Mouse (Mus musculus): ENCODE data around the gene Nit2. TPM values are rescaled to one million over a fixed set of nuclear protein-coding genes. Genes with fewer than 3 reads are reported as not detected.

The Nit2 gene
- polyA plus RNA-seq (2012; rRNA removed) = 22.7 and 25.1 TPM in 2 replicates

DNA sequence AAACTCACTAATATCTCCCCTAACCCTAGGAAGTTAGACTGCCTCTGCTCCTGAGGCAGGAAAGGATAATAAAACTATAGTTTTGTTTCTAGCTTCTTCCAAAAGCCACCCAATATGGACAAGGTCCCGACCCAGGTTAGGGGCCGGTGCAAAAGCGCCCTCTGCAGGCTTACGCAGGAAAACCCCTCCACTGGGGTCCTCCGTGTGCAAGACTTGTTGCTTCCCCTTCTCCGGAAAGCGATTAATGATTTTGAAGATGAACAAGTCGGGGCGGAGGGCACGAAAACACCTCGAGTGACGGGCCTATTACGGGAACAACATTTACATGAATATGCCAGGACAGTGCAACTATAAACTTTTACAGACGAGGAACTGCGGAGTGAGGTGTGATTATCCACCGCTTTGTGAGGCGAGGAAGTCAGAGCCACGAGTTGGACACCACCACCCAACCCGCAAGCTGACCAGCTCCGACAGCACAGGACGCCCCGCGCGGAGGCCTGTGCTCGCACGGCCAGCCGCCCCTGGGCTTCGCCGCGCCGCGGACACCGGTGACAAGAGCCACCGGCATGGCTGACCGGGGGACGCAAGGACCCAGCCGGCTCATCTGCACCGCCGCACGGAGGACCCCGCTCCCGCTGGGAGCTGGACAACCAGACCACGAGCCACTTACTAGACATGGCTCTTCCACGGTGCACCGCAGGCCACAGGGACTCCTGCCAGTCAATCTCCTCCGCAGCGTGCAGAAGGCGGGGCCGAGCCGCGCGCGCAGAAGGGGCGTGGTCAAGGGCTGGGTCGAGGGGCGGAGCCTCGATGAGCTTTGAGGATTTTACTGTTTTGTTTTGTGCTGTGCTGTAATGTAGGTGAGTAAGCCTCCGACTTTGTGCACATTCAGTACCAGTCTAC is at the start of gene Nit2:
Gene Nit2 (minus strand): TSS at position 731 of the 903 bp plus-strand sequence.

GRCm38 (mm10) chr16:57120913-57121815 is 46.0 kb downstream of the Nit2 start, which contains the start of gene Tomm70a:
Gene Tomm70a (plus strand): TSS chr16:57121703.

Other genes starting within 250 kb of the Nit2 start
- gene Lnp1, start 239.3 kb downstream of the Nit2 start, polyA plus RNA-seq (2012; rRNA removed) = 0.09 TPM in 1 of 2 replicates, not detected in the other
- not detected in 2 replicates for gene Tmem45a2, start 96.0 kb downstream of the Nit2 start, polyA plus RNA-seq (2012; rRNA removed)
- 46.2 and 50.4 TPM in 2 replicates for gene Tomm70a, start 45.6 kb downstream of the Nit2 start, polyA plus RNA-seq (2012; rRNA removed)
- 50.6 and 56.0 TPM in 2 replicates for gene Tbc1d23, start 64.2 kb upstream of the Nit2 start, polyA plus RNA-seq (2012; rRNA removed)
- 1.2 and 1.3 TPM in 2 replicates for gene Tmem30c, start 125.5 kb upstream of the Nit2 start, polyA plus RNA-seq (2012; rRNA removed)
- 1.9 and 4.9 TPM in 2 replicates for gene Filip1l, start 185.8 kb upstream of the Nit2 start, polyA plus RNA-seq (2012; rRNA removed)